Mouse (Mus musculus) testis, adult 2 months (tissue): Measurements from ENCODE around the gene Vkorc1.

ENCODE experiments used
- CTCF ChIP-seq: fragments of 200-500 bp; IDR thresholded peaks from 2 replicates; pipeline ENCODE4 v1.5.1; 2012; ENCODE audit warnings: low read depth, mild to moderate bottlenecking, inconsistent platforms, low read length, moderate library complexity; ENCODE audit not compliant: control insufficient read depth, insufficient read depth, insufficient replicate concordance
- POLR2A ChIP-seq: fragments of 200-500 bp; IDR thresholded peaks from 2 replicates; pipeline ENCODE4 v1.6.1; 2012; ENCODE audit warnings: low read depth, mild to moderate bottlenecking, inconsistent platforms, low read length, moderate library complexity; ENCODE audit not compliant: control insufficient read depth

GRCm38 (mm10) chr7:127867641-127868040 is 27.8 kb downstream of the Vkorc1 start:
- TF ChIP-seq POLR2A (no peak), CTCF (no peak)
